Mouse (Mus musculus): ENCODE data around the gene Ssbp3. TPM values are rescaled to one million over a fixed set of nuclear protein-coding genes. Genes with fewer than 3 reads are reported as not detected.

Ssbp3 gene
- polyA plus RNA-seq, 1 experiment from 2014 or later, result 73.2 TPM

DNA sequence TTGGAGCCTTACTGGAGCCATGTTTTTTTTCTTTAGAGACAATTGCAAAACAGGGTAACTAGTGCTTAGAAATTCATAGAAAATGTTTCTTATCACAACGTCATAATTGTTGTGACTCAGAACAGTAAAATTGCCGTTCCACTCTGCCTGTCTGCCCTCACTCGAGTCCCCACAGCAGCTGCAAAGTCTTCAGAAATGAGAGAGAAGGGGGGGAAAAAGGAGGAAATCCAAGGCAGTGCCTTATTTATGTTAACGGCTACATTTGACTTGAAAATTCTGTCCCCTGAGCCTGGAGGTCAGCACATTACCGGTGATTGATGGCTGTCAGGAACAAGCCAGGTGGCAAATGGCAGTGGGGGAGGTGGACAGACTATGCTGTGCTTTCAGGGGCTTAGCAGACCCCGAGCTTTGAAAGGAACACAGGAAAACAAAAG is 66.7 kb downstream of the Ssbp3 start:
- ATAC-seq (replicated peaks; ENCODE audit: low FRiP score, low TSS enrichment, low read depth) (no peak), DNase-seq (ENCODE audit: low spot score) (no peak)
- WGBS, result 6% methylated on average over 6 of the region's 6 CpGs
- Histone ChIP-seq H3K27ac (ENCODE audit: low read depth) (peak overlapping the region; percentile 20), H3K4me3 (ENCODE audit: low read depth, low read length) (no peak overlapping the region), H3K4me2 (ENCODE audit: low read length) (no peak overlapping the region), H3K9me3 (ENCODE audit: control insufficient read depth, low read length) (no peaks in the 10 kb centered on the region), H3K27me3 (replicated peaks; ENCODE audit: control insufficient read depth, insufficient read depth, low read length) (no peaks in the 10 kb centered on the region), H3K4me1 (replicated peaks; ENCODE audit: control insufficient read depth, insufficient read depth, low read length) (peaks cover 74% of the 10 kb centered on the region), H3K36me3 (ENCODE audit: control insufficient read depth, insufficient read depth, low read length) (peaks cover 5% of the 10 kb centered on the region; the same call in 1 of the 2 replicates), H3K9ac (ENCODE audit: low read length) (no peak overlapping the region)

DNA sequence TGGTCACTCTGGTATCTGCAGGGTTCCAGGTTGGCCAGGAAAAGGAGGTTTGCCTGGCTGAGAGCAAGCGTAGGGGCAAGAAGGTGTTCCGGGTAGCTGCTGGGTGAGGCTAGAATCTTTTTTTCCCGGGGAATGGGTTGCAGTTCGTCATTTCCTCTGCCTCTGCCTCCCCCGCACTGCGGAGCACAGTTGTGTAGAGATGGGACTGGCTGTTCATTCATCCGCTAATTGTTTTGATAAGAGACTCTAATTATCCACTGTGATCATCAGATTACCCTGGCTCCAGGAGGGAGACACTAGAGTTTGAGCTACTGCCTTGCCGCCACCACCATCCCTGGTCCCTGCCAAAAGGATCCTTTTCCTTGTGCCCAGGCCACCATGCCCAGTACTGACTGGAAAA is 67.9 kb downstream of the Ssbp3 start:
- WGBS, result 52% methylated on average over 8 of the region's 8 CpGs
- peaks cover 78% of the 10 kb centered on the region for H3K4me1 ChIP-seq (replicated peaks; ENCODE audit: control insufficient read depth, insufficient read depth, low read length)
- no peak overlapping the region for H3K4me2 ChIP-seq (ENCODE audit: low read length)

DNA sequence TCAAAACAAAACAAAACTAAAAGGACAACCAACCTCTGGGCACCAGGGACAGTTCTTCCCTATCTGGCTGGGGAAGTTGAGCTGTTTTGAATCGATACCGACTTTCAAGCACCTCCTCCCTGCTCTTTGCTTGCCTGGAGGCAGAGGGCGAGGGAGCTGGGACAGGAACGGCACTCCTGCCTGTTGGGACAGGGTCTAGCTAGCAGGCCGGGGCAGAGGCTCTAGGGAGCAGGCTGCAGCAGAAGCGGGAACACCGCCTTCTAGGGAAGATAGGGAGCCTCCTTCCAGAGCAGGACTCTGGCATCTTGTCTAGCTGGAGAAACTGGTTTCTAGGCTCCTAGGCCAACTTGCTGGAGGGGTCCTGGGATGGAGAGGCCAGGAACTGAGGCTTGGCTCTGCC is 70.2 kb downstream of the Ssbp3 start:
- peak overlapping the region; percentile 80 for H3K27ac ChIP-seq (ENCODE audit: low read depth)
- no peak overlapping the region for H3K4me2 ChIP-seq (ENCODE audit: low read length)
- 29% methylated on average over 7 of the region's 7 CpGs for WGBS
- no peaks in the 10 kb centered on the region for H3K9me3 ChIP-seq (ENCODE audit: control insufficient read depth, low read length)
- H3K9ac ChIP-seq (ENCODE audit: low read length), result no peak overlapping the region
- H3K27me3 ChIP-seq (replicated peaks; ENCODE audit: control insufficient read depth, insufficient read depth, low read length), result no peaks in the 10 kb centered on the region
- peak; percentile 16; the same call in 1 of the 2 replicates for ATAC-seq (replicated peaks; ENCODE audit: low FRiP score, low TSS enrichment, low read depth)
- peaks cover 5% of the 10 kb centered on the region; the same call in 1 of the 2 replicates for H3K36me3 ChIP-seq (ENCODE audit: control insufficient read depth, insufficient read depth, low read length)
- no peak for DNase-seq (ENCODE audit: low spot score)
- no peak overlapping the region for H3K4me3 ChIP-seq (ENCODE audit: low read depth, low read length)
- H3K4me1 ChIP-seq (replicated peaks; ENCODE audit: control insufficient read depth, insufficient read depth, low read length), result peaks cover 86% of the 10 kb centered on the region

More for the DNA sequence above, 67.9 kb downstream of the Ssbp3 start:
- H3K27me3 ChIP-seq (replicated peaks; ENCODE audit: control insufficient read depth, insufficient read depth, low read length), result no peaks in the 10 kb centered on the region
- H3K9me3 ChIP-seq (ENCODE audit: control insufficient read depth, low read length), result no peaks in the 10 kb centered on the region
- DNase-seq (ENCODE audit: low spot score) (no peak), ATAC-seq (replicated peaks; ENCODE audit: low FRiP score, low TSS enrichment, low read depth) (no peak)
- H3K4me3 ChIP-seq (ENCODE audit: low read depth, low read length), result no peak overlapping the region
- peak overlapping the region; percentile 33 for H3K27ac ChIP-seq (ENCODE audit: low read depth)
- no peak overlapping the region for H3K9ac ChIP-seq (ENCODE audit: low read length)
- peaks cover 5% of the 10 kb centered on the region; the same call in 1 of the 2 replicates for H3K36me3 ChIP-seq (ENCODE audit: control insufficient read depth, insufficient read depth, low read length)

DNA sequence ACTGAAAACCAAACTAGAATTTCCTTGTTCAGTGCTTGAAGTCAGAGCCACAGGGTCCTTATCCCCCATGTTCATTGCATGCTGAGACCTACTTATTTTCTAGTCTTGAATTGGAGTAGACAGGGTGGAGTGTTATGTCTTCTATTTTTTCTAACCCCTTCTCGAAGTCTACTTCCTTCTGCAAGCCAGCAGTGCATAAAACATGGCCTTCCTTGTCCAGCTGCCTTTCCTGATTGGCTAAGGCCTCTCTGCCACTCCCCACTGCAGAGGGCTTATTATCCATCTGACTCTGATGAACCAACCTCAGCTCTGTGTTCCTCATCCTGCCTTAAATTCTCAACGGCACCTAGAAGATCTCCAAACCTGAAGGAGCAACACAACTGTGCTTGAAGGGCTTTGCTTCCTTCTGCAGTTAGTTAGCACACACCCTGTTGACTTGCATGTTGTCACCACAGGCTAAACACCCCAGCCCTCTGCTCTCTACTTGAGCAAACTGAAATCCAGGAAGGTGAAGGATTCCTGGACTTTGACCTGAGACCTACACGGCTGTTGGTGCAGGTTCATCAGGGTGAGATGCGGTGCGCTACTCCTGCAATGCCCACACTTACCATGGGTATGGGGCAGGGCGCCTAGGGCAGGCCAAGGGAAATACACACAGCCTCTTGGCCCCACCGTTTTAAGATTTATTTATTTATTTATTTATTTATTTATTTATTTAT is 71.0 kb downstream of the Ssbp3 start:
- Histone ChIP-seq H3K27me3 (replicated peaks; ENCODE audit: control insufficient read depth, insufficient read depth, low read length) (no peaks in the 10 kb centered on the region), H3K9me3 (ENCODE audit: control insufficient read depth, low read length) (no peaks in the 10 kb centered on the region), H3K4me2 (ENCODE audit: low read length) (no peak overlapping the region), H3K36me3 (ENCODE audit: control insufficient read depth, insufficient read depth, low read length) (peaks cover 5% of the 10 kb centered on the region; the same call in 1 of the 2 replicates), H3K9ac (ENCODE audit: low read length) (no peak overlapping the region), H3K4me1 (replicated peaks; ENCODE audit: control insufficient read depth, insufficient read depth, low read length) (peaks cover 86% of the 10 kb centered on the region), H3K4me3 (ENCODE audit: low read depth, low read length) (no peak overlapping the region), H3K27ac (ENCODE audit: low read depth) (peak overlapping the region; percentile 80)
- ATAC-seq (replicated peaks; ENCODE audit: low FRiP score, low TSS enrichment, low read depth) (peak; percentile 29; the same call in 1 of the 2 replicates), DNase-seq (ENCODE audit: low spot score) (no peak)
- 61% methylated on average over 7 of the region's 7 CpGs for WGBS

DNA sequence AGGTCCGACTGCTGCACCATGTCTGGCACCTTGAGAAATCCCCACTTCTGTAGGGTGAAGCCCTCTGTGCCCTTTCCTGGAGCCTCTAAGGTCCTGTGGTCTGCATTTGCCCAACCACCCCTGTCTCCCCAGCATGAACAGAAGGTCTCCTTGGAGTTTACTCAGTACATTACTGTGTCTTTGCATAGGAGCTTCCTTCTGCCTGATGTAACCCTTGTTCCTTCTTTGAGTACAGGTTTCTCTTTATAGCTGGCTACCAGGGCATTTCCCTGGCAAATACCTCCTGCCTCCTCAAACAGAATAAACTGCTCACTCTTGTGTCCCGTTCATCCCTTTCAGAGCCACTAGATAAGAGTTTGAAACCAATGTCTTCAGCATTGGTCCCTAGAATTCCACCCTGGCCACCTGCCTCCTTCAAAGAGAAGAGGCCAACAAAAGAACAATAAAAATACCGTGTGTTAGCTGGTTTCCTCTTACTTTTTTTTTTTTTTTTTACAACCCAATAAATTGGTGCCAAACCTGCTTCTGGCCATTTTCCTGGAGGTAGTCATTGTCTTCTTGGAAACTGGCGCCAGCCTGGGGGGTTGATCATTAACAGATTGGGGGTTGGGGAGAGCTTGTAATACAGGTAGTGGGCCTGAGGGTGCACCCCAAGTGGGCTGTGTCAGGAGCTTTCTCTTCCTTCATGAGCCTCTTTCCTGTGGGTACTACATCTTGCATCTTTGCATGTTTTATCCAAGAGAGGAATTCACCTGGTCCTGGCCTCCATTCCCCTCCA is 72.0 kb downstream of the Ssbp3 start:
- no peak overlapping the region for H3K4me2 ChIP-seq (ENCODE audit: low read length)
- WGBS, result 39% methylated on average over 4 of the region's 4 CpGs
- peak overlapping the region; percentile 80 for H3K27ac ChIP-seq (ENCODE audit: low read depth)

DNA sequence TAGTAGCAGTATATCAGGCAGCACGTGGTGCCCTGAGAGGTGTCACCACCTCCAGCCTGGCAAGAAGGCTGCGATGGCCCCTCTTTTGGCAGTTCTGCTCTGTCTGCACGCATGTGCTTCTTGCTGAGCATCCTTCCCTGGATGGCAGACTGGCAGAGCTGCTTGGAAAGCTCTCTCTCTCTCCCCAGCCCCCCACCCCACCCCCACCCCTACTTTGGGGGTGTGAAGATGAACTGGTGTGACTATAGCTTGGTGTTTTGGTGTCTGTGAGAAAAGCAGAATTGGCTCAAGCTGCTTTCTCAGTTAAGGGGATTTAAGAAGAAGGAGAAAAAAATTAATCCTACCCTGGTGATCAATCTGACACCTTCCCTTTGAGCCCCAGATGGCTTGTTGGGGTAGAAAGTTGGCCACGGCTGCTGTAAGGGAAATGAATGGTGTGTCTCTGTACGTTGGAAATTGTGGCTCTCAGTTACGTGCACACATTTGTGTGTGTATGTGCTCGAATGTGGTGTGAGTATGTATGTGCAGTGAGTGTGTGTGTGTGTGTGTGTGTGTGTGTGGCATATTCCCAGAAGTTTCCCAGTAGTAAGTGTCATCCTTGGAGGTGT is 73.5 kb downstream of the Ssbp3 start:
- H3K4me2 ChIP-seq (ENCODE audit: low read length), result no peak overlapping the region
- peaks cover 75% of the 10 kb centered on the region for H3K4me1 ChIP-seq (replicated peaks; ENCODE audit: control insufficient read depth, insufficient read depth, low read length)
- no peak overlapping the region for H3K27ac ChIP-seq (ENCODE audit: low read depth)
- no peaks in the 10 kb centered on the region for H3K36me3 ChIP-seq (ENCODE audit: control insufficient read depth, insufficient read depth, low read length)
- no peak overlapping the region for H3K9ac ChIP-seq (ENCODE audit: low read length)
- WGBS, result 59% methylated on average over 7 of the region's 7 CpGs
- ATAC-seq (replicated peaks; ENCODE audit: low FRiP score, low TSS enrichment, low read depth), result no peak
- H3K4me3 ChIP-seq (ENCODE audit: low read depth, low read length), result no peak overlapping the region
- no peak for DNase-seq (ENCODE audit: low spot score)
- H3K9me3 ChIP-seq (ENCODE audit: control insufficient read depth, low read length), result no peaks in the 10 kb centered on the region
- H3K27me3 ChIP-seq (replicated peaks; ENCODE audit: control insufficient read depth, insufficient read depth, low read length), result no peaks in the 10 kb centered on the region

More for the DNA sequence above, 72.0 kb downstream of the Ssbp3 start:
- no peaks in the 10 kb centered on the region for H3K27me3 ChIP-seq (replicated peaks; ENCODE audit: control insufficient read depth, insufficient read depth, low read length)
- peak; percentile 16; the same call in 1 of the 2 replicates for ATAC-seq (replicated peaks; ENCODE audit: low FRiP score, low TSS enrichment, low read depth)
- no peaks in the 10 kb centered on the region for H3K9me3 ChIP-seq (ENCODE audit: control insufficient read depth, low read length)
- H3K4me1 ChIP-seq (replicated peaks; ENCODE audit: control insufficient read depth, insufficient read depth, low read length), result peaks cover 85% of the 10 kb centered on the region
- peak; percentile 68 for DNase-seq (ENCODE audit: low spot score)
- H3K9ac ChIP-seq (ENCODE audit: low read length), result no peak overlapping the region
- no peak overlapping the region for H3K4me3 ChIP-seq (ENCODE audit: low read depth, low read length)
- peaks cover 5% of the 10 kb centered on the region; the same call in 1 of the 2 replicates for H3K36me3 ChIP-seq (ENCODE audit: control insufficient read depth, insufficient read depth, low read length)

DNA sequence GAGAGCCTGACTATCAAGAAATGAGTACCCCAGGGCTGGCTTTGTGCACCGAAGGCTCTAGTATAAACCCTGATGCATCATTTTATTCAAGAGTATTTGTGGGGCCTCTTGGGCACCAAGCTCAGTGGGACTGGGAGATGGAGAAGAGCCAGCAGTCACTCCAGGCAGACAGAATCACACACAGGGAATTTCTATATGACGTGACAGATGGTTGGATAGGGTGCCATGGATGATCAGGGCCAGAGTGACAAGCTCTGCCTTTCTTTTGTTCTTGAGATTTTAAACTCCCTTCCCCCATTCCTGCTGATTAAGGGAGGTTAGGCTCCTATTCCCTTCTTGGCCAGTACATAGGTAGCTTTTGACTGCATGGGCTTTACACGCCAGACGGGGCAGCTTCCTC is 74.8 kb downstream of the Ssbp3 start:
- H3K4me2 ChIP-seq (ENCODE audit: low read length), result no peak overlapping the region
- no peaks in the 10 kb centered on the region for H3K27me3 ChIP-seq (replicated peaks; ENCODE audit: control insufficient read depth, insufficient read depth, low read length)
- H3K9me3 ChIP-seq (ENCODE audit: control insufficient read depth, low read length), result no peaks in the 10 kb centered on the region
- no peaks in the 10 kb centered on the region for H3K36me3 ChIP-seq (ENCODE audit: control insufficient read depth, insufficient read depth, low read length)
- DNase-seq (ENCODE audit: low spot score), result no peak
- ATAC-seq (replicated peaks; ENCODE audit: low FRiP score, low TSS enrichment, low read depth), result no peak
- H3K9ac ChIP-seq (ENCODE audit: low read length), result no peak overlapping the region
- peaks cover 70% of the 10 kb centered on the region for H3K4me1 ChIP-seq (replicated peaks; ENCODE audit: control insufficient read depth, insufficient read depth, low read length)
- WGBS, result 75% methylated on average over 4 of the region's 4 CpGs
- peak overlapping the region; percentile 85; the same call in 1 of the 2 replicates for H3K27ac ChIP-seq (ENCODE audit: low read depth)
- H3K4me3 ChIP-seq (ENCODE audit: low read depth, low read length), result no peak overlapping the region
